Mouse (Mus musculus): Measurements from ENCODE around the gene Pygl.

GRCm38 (mm10) chr12:70238604-70239003 is 7.3 kb upstream of the Pygl start:
- TF ChIP-seq EP300 (IDR thresholded peaks at IDR 0.05; ENCODE audit: insufficient read depth, low read depth, low read length) (no peak), POLR2A (IDR thresholded peaks at IDR 0.05; ENCODE audit: insufficient read depth, low read length) (no peak)
